ENCODE assay signal across 9 mouse cellular contexts in the genomic region with DNA sequence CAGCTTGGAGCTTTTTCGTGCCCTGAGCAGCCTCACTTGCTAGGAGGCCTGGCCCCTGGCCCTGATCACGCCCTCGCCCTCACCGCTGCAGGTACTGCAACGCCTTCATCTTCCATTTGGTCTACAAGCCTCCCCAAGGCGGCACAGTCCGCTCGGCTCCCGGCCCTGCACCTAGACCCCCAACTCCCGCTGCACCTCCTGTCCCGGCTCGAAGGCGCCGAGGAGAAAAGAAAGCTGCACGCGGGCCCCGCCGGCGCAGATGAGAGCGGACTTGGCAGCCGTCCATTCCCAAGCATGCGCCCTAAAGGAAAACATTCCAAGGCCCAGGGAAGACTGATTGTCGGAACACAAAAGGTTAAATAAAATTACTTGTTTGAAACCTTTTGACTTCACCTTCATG. TPM values are rescaled to one million over a fixed set of nuclear protein-coding genes. Genes with fewer than 3 reads are reported as not detected.
DNase-seq lines count a peak whose midpoint lies in the region; ATAC-seq lines count a peak whose summit lies in the region.
"Had no signal": no experiment of that assay in that cellular context is flagged by ENCODE, and none has a peak within 500 bp of the region (broad histone marks: within the 10 kb centered on the region; RNA-seq: fewer than 3 reads in every experiment).

No protein-coding gene starts in this region.

- peak; percentile 92 for DNase-seq in heart, adult 11 months
- DNase-seq in heart, adult 8-10 months (ENCODE audit: low spot score) = no peak
- peak; percentile 26 for DNase-seq in embryonic facial prominence, embryonic 10.5 days (ENCODE audit: low spot score)
- DNase-seq in heart, postnatal 14 days = peak; percentile 44 to 53
- peak; percentile 34 for DNase-seq in limb, embryonic 11.5 days (ENCODE audit: low spot score)
- peak; percentile 27 for DNase-seq in neural tube, embryonic 10.5 days (ENCODE audit: extremely low spot score, low spot score)
- DNase-seq in adipocyte (ENCODE audit: low spot score) = no peak
- no peak for DNase-seq in spleen, postnatal 14 days (ENCODE audit: low spot score in 2 of 2)

- H3K27ac ChIP-seq in embryonic facial prominence, embryonic 10.5 days (replicated peaks) = peak overlapping the region; percentile 57
- H3K27ac ChIP-seq in limb, embryonic 11.5 days (replicated peaks; ENCODE audit: low read depth, low read length) = no peak overlapping the region

- no peaks in the 10 kb centered on the region for H3K9me3 ChIP-seq in embryonic facial prominence, embryonic 10.5 days
- no peaks in the 10 kb centered on the region for H3K9me3 ChIP-seq in limb, embryonic 11.5 days (ENCODE audit: control insufficient read depth, low read length)

- H3K4me3 ChIP-seq in embryonic facial prominence, embryonic 10.5 days = peak overlapping the region; percentile 38
- peak overlapping the region; percentile 14; the same call in 1 of the 2 replicates for H3K4me3 ChIP-seq in limb, embryonic 11.5 days (ENCODE audit: low read depth, low read length)

- peak overlapping the region; percentile 34 for H3K9ac ChIP-seq in limb, embryonic 11.5 days (ENCODE audit: low read length)

- peaks cover 19% of the 10 kb centered on the region for H3K4me1 ChIP-seq in embryonic facial prominence, embryonic 10.5 days
- H3K4me1 ChIP-seq in limb, embryonic 11.5 days (ENCODE audit: control insufficient read depth, insufficient read depth, low read length) = 0 out of 2 replicates have a peak, but pooled peaks cover 4% of the 10 kb centered on the region

- H3K27me3 ChIP-seq in embryonic facial prominence, embryonic 10.5 days (replicated peaks; ENCODE audit: low read depth, poor library complexity, severe bottlenecking) = peaks cover 73% of the 10 kb centered on the region
- H3K27me3 ChIP-seq in limb, embryonic 11.5 days (ENCODE audit: control insufficient read depth, insufficient read depth, low read length) = peaks cover 34% of the 10 kb centered on the region

- intact Hi-C loops in heart, postnatal 14 days (cut with DNase I) = no loop called here

- 14% methylated on average over 23 of the region's 23 CpGs for WGBS in embryonic facial prominence, embryonic 10.5 days
- 11% methylated on average over 23 of the region's 23 CpGs for WGBS in limb, embryonic 11.5 days

- H3K36me3 ChIP-seq in embryonic facial prominence, embryonic 10.5 days (replicated peaks) = no peaks in the 10 kb centered on the region
- H3K36me3 ChIP-seq in limb, embryonic 11.5 days (ENCODE audit: control insufficient read depth, insufficient read depth, low read length) = no peaks in the 10 kb centered on the region

- ATAC-seq in limb, embryonic 11.5 days (ENCODE audit: insufficient number of reproducible peaks, low FRiP score, low TSS enrichment, low read depth) = no peak

- H3K4me2 ChIP-seq in limb, embryonic 11.5 days (ENCODE audit: low read depth, severe bottlenecking) = peak overlapping the region; percentile 22; the same call in 1 of the 2 replicates

RNA-seq across cellular contexts. Expression of gene Cxcl16, which starts 6.0 kb away (rescaled TPM):
- 10 to 100 TPM in 1 of 4 experiments, 1 to 10 TPM in 3; 8.4 to 10.3 (median 9.6) TPM for total RNA-seq in heart, adult 8-10 months (2022)
- polyA plus RNA-seq in embryonic facial prominence, embryonic 10.5 days (2016; fragmentation: Nextera tagmentation; extraction: Ambion mirVana) = 0.39 and 0.65 TPM in 2 replicates
- 1 to 10 TPM; 7.3 to 9.5 TPM for total RNA-seq in heart, postnatal 14 days (2021)
- polyA plus RNA-seq in limb, embryonic 11.5 days (2014; fragmentation: Nextera tagmentation; extraction: Ambion mirVana) = 1.0 and 1.4 TPM in 2 replicates

RNA-seq across cellular contexts. Expression of gene Zmynd15, which starts 6.6 kb away (rescaled TPM):
- 1 to 10 TPM; 1.1 to 2.7 (median 1.9) TPM for total RNA-seq in heart, adult 8-10 months (2022)
- polyA plus RNA-seq in embryonic facial prominence, embryonic 10.5 days (2016; fragmentation: Nextera tagmentation; extraction: Ambion mirVana) = 0.16 and 0.45 TPM in 2 replicates
- total RNA-seq in heart, postnatal 14 days (2021) = 1 to 10 TPM; 2.9 to 4.7 TPM
- 0.15 and 0.41 TPM in 2 replicates for polyA plus RNA-seq in limb, embryonic 11.5 days (2014; fragmentation: Nextera tagmentation; extraction: Ambion mirVana)

RNA-seq across cellular contexts. Expression of gene Med11, which starts 14.1 kb away (rescaled TPM):
- total RNA-seq in heart, adult 8-10 months (2022) = 10 to 100 TPM in 1 of 4 experiments, 1 to 10 TPM in 3; 5.9 to 10.6 (median 6.9) TPM
- 44.1 TPM in 2 replicates for polyA plus RNA-seq in embryonic facial prominence, embryonic 10.5 days (2016; fragmentation: Nextera tagmentation; extraction: Ambion mirVana)
- 1 to 10 TPM; 7.3 to 8.5 TPM for total RNA-seq in heart, postnatal 14 days (2021)
- polyA plus RNA-seq in limb, embryonic 11.5 days (2014; fragmentation: Nextera tagmentation; extraction: Ambion mirVana) = 46.5 and 50.1 TPM in 2 replicates

RNA-seq across cellular contexts. Expression of gene Arrb2, which starts 33.4 kb away (rescaled TPM):
- 10 to 100 TPM in 2 of 4 experiments, 1 to 10 TPM in 2; 9.0 to 10.9 (median 9.9) TPM for total RNA-seq in heart, adult 8-10 months (2022)
- polyA plus RNA-seq in embryonic facial prominence, embryonic 10.5 days (2016; fragmentation: Nextera tagmentation; extraction: Ambion mirVana) = 28.4 and 29.4 TPM in 2 replicates
- total RNA-seq in heart, postnatal 14 days (2021) = 10 to 100 TPM; 13.8 to 17.0 TPM
- 21.9 and 30.3 TPM in 2 replicates for polyA plus RNA-seq in limb, embryonic 11.5 days (2014; fragmentation: Nextera tagmentation; extraction: Ambion mirVana)

RNA-seq across cellular contexts. Expression of gene Tm4sf5, which starts 39.2 kb away (rescaled TPM):
- 1 to 10 TPM in 3 of 4 experiments, under 1 TPM in 1; 0.49 to 2.2 (median 1.5) TPM for total RNA-seq in heart, adult 8-10 months (2022)
- 0.35 and 0.77 TPM in 2 replicates for polyA plus RNA-seq in embryonic facial prominence, embryonic 10.5 days (2016; fragmentation: Nextera tagmentation; extraction: Ambion mirVana)
- 1 to 10 TPM; 1.2 to 1.3 TPM for total RNA-seq in heart, postnatal 14 days (2021)
- polyA plus RNA-seq in limb, embryonic 11.5 days (2014; fragmentation: Nextera tagmentation; extraction: Ambion mirVana) = 0.49 and 0.64 TPM in 2 replicates
- total RNA-seq: gastrocnemius, postnatal 4 days had no signal

Comparison
In these comparisons a context has a peak if more than half of its experiments do, and no peak if none do; other contexts are left out.
1. DNase-seq: peak in heart, adult 11 months (single experiment), embryonic facial prominence, embryonic 10.5 days (single experiment), heart, postnatal 14 days (2 of 2), limb, embryonic 11.5 days (single experiment) and neural tube, embryonic 10.5 days (single experiment); none in heart, adult 8-10 months (single experiment), adipocyte (single experiment) and spleen, postnatal 14 days (0 of 2).